Mouse (Mus musculus): ENCODE results near the gene Dand5. TPM values are rescaled to one million over a fixed set of nuclear protein-coding genes. Genes with fewer than 3 reads are reported as not detected.

The Dand5 gene
- total and polyA plus RNA-seq, 2 experiments = 1.8 to 2.0 TPM

DNA sequence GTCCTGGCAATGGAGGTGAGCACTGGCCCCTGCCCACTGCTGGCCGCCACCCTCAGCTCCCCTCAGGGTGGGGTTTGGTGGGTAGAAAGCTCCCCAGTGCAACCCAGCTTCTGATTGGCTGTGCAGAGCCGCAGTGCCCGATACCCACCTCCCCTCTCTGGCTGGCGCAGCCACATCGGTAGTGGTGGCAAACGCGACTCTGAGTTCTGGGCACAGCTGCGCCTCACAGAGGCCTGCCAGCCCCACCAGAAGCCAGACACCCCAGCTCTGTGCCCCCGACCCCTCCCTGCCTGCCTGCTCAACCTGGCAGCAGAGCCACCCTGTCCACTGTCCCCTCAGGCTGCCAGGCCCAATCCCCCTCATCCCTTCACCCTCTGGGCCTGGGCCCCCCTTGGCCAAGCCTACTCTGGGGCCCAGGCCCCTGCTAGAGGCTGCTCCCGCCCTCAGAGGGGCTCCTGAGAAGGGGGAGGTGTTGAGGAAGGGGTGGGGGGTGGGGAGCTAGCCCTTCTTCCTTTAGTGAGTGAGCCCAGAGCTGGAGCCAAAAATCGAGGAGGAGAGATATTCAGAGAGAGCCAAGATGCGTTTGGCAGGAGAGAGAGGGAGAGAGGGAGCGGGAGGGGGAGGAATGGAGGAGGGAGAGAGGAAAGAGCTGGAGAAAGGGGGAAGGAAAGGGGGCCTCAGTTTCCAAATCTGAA is 28.7 kb downstream of the Dand5 start:
- no peak for TF ChIP-seq POLR2A (IDR thresholded peaks at IDR 0.05; ENCODE audit: extremely low read depth, insufficient read depth, low read length)
- Histone ChIP-seq H3K4me3 (ENCODE audit: insufficient read depth, low read depth, low read length) (peak overlapping the region; percentile 23; the same call in 1 of the 2 replicates), H3K36me3 (ENCODE audit: control insufficient read depth, insufficient read depth, low read length) (peaks cover 2% of the 10 kb centered on the region; the same call in 1 of the 2 replicates), H3K79me2 (ENCODE audit: control insufficient read depth, insufficient read depth, low read length) (peaks cover 81% of the 10 kb centered on the region), H3K4me1 (ENCODE audit: control insufficient read depth, insufficient read depth, low read length) (peaks cover 76% of the 10 kb centered on the region), H3K27me3 (ENCODE audit: control insufficient read depth, insufficient read depth, low read length) (no peaks in the 10 kb centered on the region), H3K9ac (ENCODE audit: low read depth, low read length) (peak overlapping the region; percentile 63), H3K27ac (replicated peaks; ENCODE audit: insufficient read depth, low read depth, low read length) (peak overlapping the region; percentile 82)
- 40% methylated on average over 13 of the region's 13 CpGs for WGBS
- DNase-seq (ENCODE audit: extremely low read depth, low read depth, low spot score) = peak; percentile 79

DNA sequence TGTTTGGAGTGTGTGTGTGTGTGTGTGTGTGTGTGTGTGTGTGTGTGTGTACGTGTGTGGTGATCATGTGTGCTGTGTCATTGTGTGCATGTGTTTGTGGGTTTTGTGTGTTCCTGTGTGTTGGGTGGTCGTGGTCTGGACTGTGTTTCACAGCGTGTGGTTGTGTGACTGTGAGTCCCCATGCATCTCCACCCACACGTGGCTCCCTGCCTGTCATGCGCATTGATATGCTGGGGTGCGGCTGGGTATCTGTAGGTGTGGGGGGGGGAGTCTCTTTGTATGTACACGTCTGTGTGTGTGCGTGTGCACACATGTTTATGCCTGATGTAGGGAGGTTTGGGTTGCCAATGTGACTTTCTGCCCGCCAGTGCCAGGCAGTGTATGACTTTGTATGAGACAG is 29.5 kb downstream of the Dand5 start:
- Histone ChIP-seq H3K27ac (replicated peaks; ENCODE audit: insufficient read depth, low read depth, low read length) (peak overlapping the region; percentile 82), H3K36me3 (ENCODE audit: control insufficient read depth, insufficient read depth, low read length) (peaks cover 2% of the 10 kb centered on the region; the same call in 1 of the 2 replicates), H3K79me2 (ENCODE audit: control insufficient read depth, insufficient read depth, low read length) (peaks cover 79% of the 10 kb centered on the region), H3K9ac (ENCODE audit: low read depth, low read length) (peak overlapping the region; percentile 63), H3K4me3 (ENCODE audit: insufficient read depth, low read depth, low read length) (no peak overlapping the region), H3K4me1 (ENCODE audit: control insufficient read depth, insufficient read depth, low read length) (peaks cover 75% of the 10 kb centered on the region), H3K27me3 (ENCODE audit: control insufficient read depth, insufficient read depth, low read length) (no peaks in the 10 kb centered on the region)
- 62% methylated on average over 9 of the region's 9 CpGs for WGBS
- no peak for DNase-seq (ENCODE audit: extremely low read depth, low read depth, low spot score)
- TF ChIP-seq CTCF (IDR thresholded peaks at IDR 0.05; ENCODE audit: low read depth, low read length) = no peak
- TF ChIP-seq POLR2A (IDR thresholded peaks at IDR 0.05; ENCODE audit: extremely low read depth, insufficient read depth, low read length) = no peak

DNA sequence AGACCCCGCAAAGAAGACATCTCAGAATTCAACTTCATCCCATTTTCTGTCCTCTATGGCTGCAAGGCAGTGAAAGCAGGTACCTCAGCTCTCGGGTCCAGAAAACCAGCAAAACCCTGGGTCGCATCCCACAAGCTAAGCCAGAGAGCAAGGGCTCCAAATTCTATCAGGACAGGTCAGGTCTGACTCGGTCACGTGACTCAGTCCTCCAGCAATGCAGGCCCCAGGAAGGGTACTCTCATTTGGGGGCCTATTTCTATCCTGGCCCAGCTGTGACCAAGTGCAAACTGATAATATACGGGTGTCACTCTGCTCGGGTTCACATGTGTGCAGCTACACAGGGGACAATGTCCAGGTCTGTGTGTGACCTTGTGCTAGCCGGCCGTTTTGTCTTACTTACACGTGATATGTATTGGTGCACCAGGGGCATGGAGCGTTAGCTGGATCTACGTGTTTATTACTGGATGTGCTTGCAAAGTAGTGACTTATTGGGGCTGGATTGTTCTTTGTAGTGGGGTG is 30.1 kb downstream of the Dand5 start:
- H3K79me2 ChIP-seq (ENCODE audit: control insufficient read depth, insufficient read depth, low read length) = peaks cover 79% of the 10 kb centered on the region
- 27% methylated on average over 12 of the region's 12 CpGs for WGBS
- peak overlapping the region; percentile 82 for H3K27ac ChIP-seq (replicated peaks; ENCODE audit: insufficient read depth, low read depth, low read length)
- peak; percentile 88 for DNase-seq (ENCODE audit: extremely low read depth, low read depth, low spot score)
- TF ChIP-seq CTCF (IDR thresholded peaks at IDR 0.05; ENCODE audit: low read depth, low read length) (no peak), POLR2A (IDR thresholded peaks at IDR 0.05; ENCODE audit: extremely low read depth, insufficient read depth, low read length) (no peak)
- peaks cover 2% of the 10 kb centered on the region; the same call in 1 of the 2 replicates for H3K36me3 ChIP-seq (ENCODE audit: control insufficient read depth, insufficient read depth, low read length)
- H3K4me1 ChIP-seq (ENCODE audit: control insufficient read depth, insufficient read depth, low read length) = peaks cover 78% of the 10 kb centered on the region
- H3K9ac ChIP-seq (ENCODE audit: low read depth, low read length) = peak overlapping the region; percentile 29
- H3K4me3 ChIP-seq (ENCODE audit: insufficient read depth, low read depth, low read length) = no peak overlapping the region
- H3K27me3 ChIP-seq (ENCODE audit: control insufficient read depth, insufficient read depth, low read length) = no peaks in the 10 kb centered on the region

DNA sequence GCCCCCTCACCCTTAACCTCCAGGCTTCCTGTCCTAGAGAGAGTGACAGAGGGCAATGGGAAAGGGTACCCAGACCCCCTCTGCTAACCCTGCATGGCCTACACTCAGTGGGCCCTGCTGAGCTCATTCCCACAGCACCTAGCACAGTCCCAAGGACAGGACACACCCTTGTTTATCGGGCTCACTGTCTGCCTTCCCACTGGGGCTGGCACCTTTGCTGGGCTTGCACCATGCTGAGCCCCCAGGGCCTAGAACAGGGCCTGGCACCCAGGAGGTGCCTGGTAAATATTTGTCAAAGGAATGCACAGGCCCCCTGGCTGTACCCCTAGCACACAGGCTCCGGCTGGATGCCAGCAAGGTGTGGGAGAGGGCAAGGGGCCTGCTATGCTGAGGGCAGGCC is 32.1 kb downstream of the Dand5 start:
- peaks cover 84% of the 10 kb centered on the region for H3K4me1 ChIP-seq (ENCODE audit: control insufficient read depth, insufficient read depth, low read length)
- H3K36me3 ChIP-seq (ENCODE audit: control insufficient read depth, insufficient read depth, low read length) = no peaks in the 10 kb centered on the region
- DNase-seq (ENCODE audit: extremely low read depth, low read depth, low spot score) = peak; percentile 64
- H3K79me2 ChIP-seq (ENCODE audit: control insufficient read depth, insufficient read depth, low read length) = peaks cover 69% of the 10 kb centered on the region
- H3K27ac ChIP-seq (replicated peaks; ENCODE audit: insufficient read depth, low read depth, low read length) = peak overlapping the region; percentile 94
- H3K9ac ChIP-seq (ENCODE audit: low read depth, low read length) = peak overlapping the region; percentile 39
- no peaks in the 10 kb centered on the region for H3K27me3 ChIP-seq (ENCODE audit: control insufficient read depth, insufficient read depth, low read length)
- no peak for TF ChIP-seq POLR2A (IDR thresholded peaks at IDR 0.05; ENCODE audit: extremely low read depth, insufficient read depth, low read length)
- TF ChIP-seq CTCF (IDR thresholded peaks at IDR 0.05; ENCODE audit: low read depth, low read length) = no peak
- H3K4me3 ChIP-seq (ENCODE audit: insufficient read depth, low read depth, low read length) = no peak overlapping the region
- WGBS = 20% methylated on average over 2 of the region's 2 CpGs

DNA sequence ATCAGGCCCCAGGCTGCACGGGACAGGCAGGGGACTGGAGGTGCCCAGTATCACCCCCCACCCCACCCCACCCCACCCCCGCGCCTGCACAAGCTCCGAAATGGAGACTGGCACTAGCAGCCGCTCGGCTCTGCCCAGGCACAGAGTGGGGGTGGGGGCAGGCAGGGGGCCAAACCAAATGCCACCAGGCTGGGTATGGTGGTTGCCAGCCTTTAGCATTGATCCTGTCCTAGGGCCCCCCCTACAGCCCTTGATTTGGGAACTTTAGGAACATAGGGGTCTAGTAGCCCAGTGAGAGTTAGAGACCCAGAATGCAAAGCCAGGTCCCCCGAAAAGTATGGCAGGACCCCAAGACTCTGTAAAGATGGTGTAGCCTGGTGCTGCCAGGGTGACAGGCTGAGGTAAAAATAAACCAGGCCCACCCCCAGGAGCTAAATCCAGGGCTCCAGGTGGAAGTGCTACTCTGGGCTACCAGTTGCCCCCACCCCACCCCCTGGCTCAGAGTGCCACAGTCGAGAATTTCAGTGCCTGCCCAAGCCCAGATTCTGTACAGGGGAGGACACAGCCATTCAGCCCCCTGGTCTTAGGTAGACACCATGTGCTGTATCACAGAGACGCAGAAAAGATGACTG is 32.7 kb downstream of the Dand5 start:
- H3K27ac ChIP-seq (replicated peaks; ENCODE audit: insufficient read depth, low read depth, low read length) = peak overlapping the region; percentile 94
- 24% methylated on average over 9 of the region's 9 CpGs for WGBS
- H3K27me3 ChIP-seq (ENCODE audit: control insufficient read depth, insufficient read depth, low read length) = no peaks in the 10 kb centered on the region
- DNase-seq (ENCODE audit: extremely low read depth, low read depth, low spot score) = no peak
- H3K36me3 ChIP-seq (ENCODE audit: control insufficient read depth, insufficient read depth, low read length) = no peaks in the 10 kb centered on the region
- H3K9ac ChIP-seq (ENCODE audit: low read depth, low read length) = peak overlapping the region; percentile 39
- H3K4me3 ChIP-seq (ENCODE audit: insufficient read depth, low read depth, low read length) = no peak overlapping the region
- H3K79me2 ChIP-seq (ENCODE audit: control insufficient read depth, insufficient read depth, low read length) = peaks cover 69% of the 10 kb centered on the region
- TF ChIP-seq CTCF (IDR thresholded peaks at IDR 0.05; ENCODE audit: low read depth, low read length) (no peak), POLR2A (IDR thresholded peaks at IDR 0.05; ENCODE audit: extremely low read depth, insufficient read depth, low read length) (no peak)
- H3K4me1 ChIP-seq (ENCODE audit: control insufficient read depth, insufficient read depth, low read length) = peaks cover 79% of the 10 kb centered on the region

All from liver, adult 2 months (tissue).